In the genomic region with DNA sequence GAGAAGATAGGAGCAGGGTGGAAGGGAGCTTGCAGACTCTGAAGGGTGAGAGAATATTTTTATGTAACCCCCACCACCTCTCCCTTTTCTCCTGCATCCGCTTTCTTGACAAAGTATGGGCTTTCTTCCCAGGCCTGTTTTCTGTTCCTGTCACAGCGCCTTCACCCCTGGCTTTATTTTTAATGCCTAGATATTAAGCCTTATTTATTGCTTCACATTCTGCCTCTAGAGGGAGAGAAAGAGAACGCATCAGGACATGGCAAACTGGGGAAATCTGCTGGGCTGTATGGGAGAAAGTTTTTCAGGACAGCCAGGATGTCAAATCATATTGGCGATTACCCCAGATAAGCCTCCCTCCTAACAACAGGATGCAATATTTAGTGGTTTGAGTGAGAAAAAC, we compare ENCODE assay signal across 18 mouse cellular contexts. TPM values are rescaled to one million over a fixed set of nuclear protein-coding genes. Genes with fewer than 3 reads are reported as not detected.
DNase-seq lines count a peak whose midpoint lies in the region; ATAC-seq and TF ChIP-seq lines count a peak whose summit lies in the region.
"Had no signal": no experiment of that assay in that cellular context is flagged by ENCODE, and none has a peak within 500 bp of the region (broad histone marks: within the 10 kb centered on the region; RNA-seq: fewer than 3 reads in every experiment).

No protein-coding gene starts in this region.

- H3K9me3 ChIP-seq in forebrain, postnatal 0 days (ENCODE audit: low read length) = no peaks in the 10 kb centered on the region
- no peaks in the 10 kb centered on the region for H3K9me3 ChIP-seq in forebrain, embryonic 13.5 days (replicated peaks)
- H3K9me3 ChIP-seq: G1E; liver, embryonic 15.5 days; megakaryocyte, embryonic 14.5 days; stomach, embryonic 15.5 days had no signal

- H3K4me2 ChIP-seq in forebrain, postnatal 0 days (ENCODE audit: low read depth) = no peak overlapping the region
- H3K4me2 ChIP-seq in forebrain, embryonic 13.5 days = no peak overlapping the region
- H3K4me2 ChIP-seq: liver, embryonic 15.5 days; stomach, embryonic 15.5 days had no signal

- DNase-seq in forebrain, postnatal 0 days = no peak
- DNase-seq in kidney, adult 9 months = peak; percentile 30
- no peak for DNase-seq in kidney, adult 11 months
- peak; percentile 33 for DNase-seq in retina, postnatal 1 day
- no peak for DNase-seq in retina, embryonic 14.5 days (ENCODE audit: low spot score)
- DNase-seq in right cerebral cortex, postnatal 14 days = no peak
- DNase-seq in cerebellum, postnatal 14 days = no peak
- DNase-seq: B cell, adult 2 months; cerebellum, adult 8-10 months; gastrocnemius, postnatal 25 days; right cerebral cortex, postnatal 4 days; thymus, postnatal 36 days had no signal

- peak; percentile 44 for TF ChIP-seq CTCF in forebrain, postnatal 0 days (IDR thresholded peaks at IDR 0.05; ENCODE audit: low read depth)

- H3K9ac ChIP-seq in forebrain, postnatal 0 days = no peak overlapping the region
- no peak overlapping the region for H3K9ac ChIP-seq in forebrain, embryonic 13.5 days
- H3K9ac ChIP-seq: liver, embryonic 15.5 days; stomach, embryonic 15.5 days had no signal

- H3K27ac ChIP-seq in forebrain, postnatal 0 days (ENCODE audit: low read depth, low read length) = no peak overlapping the region
- no peak overlapping the region for H3K27ac ChIP-seq in forebrain, embryonic 13.5 days
- H3K27ac ChIP-seq: liver, embryonic 15.5 days; stomach, embryonic 15.5 days had no signal

- H3K27me3 ChIP-seq in forebrain, postnatal 0 days (ENCODE audit: insufficient read depth, low read length) = peaks cover 47% of the 10 kb centered on the region
- peaks cover 75% of the 10 kb centered on the region for H3K27me3 ChIP-seq in forebrain, embryonic 13.5 days
- H3K27me3 ChIP-seq: stomach, embryonic 15.5 days had no signal

- no peak overlapping the region for H3K4me3 ChIP-seq in forebrain, postnatal 0 days (ENCODE audit: low read depth, low read length)
- no peak overlapping the region for H3K4me3 ChIP-seq in forebrain, embryonic 13.5 days
- H3K4me3 ChIP-seq: liver, embryonic 15.5 days; megakaryocyte, embryonic 14.5 days; myocyte; stomach, embryonic 15.5 days had no signal

- no peaks in the 10 kb centered on the region for H3K36me3 ChIP-seq in forebrain, postnatal 0 days (ENCODE audit: insufficient read depth)
- no peaks in the 10 kb centered on the region for H3K36me3 ChIP-seq in forebrain, embryonic 13.5 days (ENCODE audit: poor library complexity, severe bottlenecking)
- H3K36me3 ChIP-seq: G1E; liver, embryonic 15.5 days; stomach, embryonic 15.5 days had no signal

- ATAC-seq in forebrain, postnatal 0 days = no peak
- no peak for ATAC-seq in forebrain, embryonic 13.5 days

- H3K4me1 ChIP-seq in forebrain, postnatal 0 days (ENCODE audit: insufficient read depth) = no peaks in the 10 kb centered on the region
- H3K4me1 ChIP-seq in forebrain, embryonic 13.5 days = peaks cover 13% of the 10 kb centered on the region
- H3K4me1 ChIP-seq: liver, embryonic 15.5 days; megakaryocyte, embryonic 14.5 days; stomach, embryonic 15.5 days had no signal

- WGBS in forebrain, postnatal 0 days = 52% methylated on average over 3 of the region's 4 CpGs
- 55% methylated on average over 4 of the region's 4 CpGs for WGBS in forebrain, embryonic 13.5 days

RNA-seq across cellular contexts. Expression of gene Ebf1, which starts 49.6 kb away (rescaled TPM):
- 12.9 and 13.0 TPM in 2 replicates for total RNA-seq in forebrain, postnatal 0 days (2014; rRNA removed)
- polyA plus RNA-seq in forebrain, postnatal 0 days (2015; fragmentation: Nextera tagmentation; extraction: Ambion mirVana) = 15.6 and 20.6 TPM in 2 replicates
- 30.7 and 36.4 TPM in 2 replicates for polyA plus RNA-seq in forebrain, embryonic 13.5 days (2015; fragmentation: Nextera tagmentation; extraction: Ambion mirVana)
- polyA plus RNA-seq: G1E had no signal

Comparison
In these comparisons a context has a peak if more than half of its experiments do, and no peak if none do; other contexts are left out.
1. DNase-seq: peak in kidney, adult 9 months (single experiment) and retina, postnatal 1 day (single experiment); none in forebrain, postnatal 0 days (single experiment), kidney, adult 11 months (single experiment), retina, embryonic 14.5 days (single experiment), right cerebral cortex, postnatal 14 days (single experiment) and cerebellum, postnatal 14 days (0 of 2).